Mouse (Mus musculus) ES-E14 (cell line): ENCODE results near the gene Scd3. TPM values are rescaled to one million over a fixed set of nuclear protein-coding genes. Genes with fewer than 3 reads are reported as not detected.

Source experiments
- DNase-seq: peaks from one replicate; pipeline ENCODE4 v3.0.0-alpha.2; 2013; ENCODE audit warnings: low read depth, low spot score
- H3K27ac ChIP-seq: 2 replicates; pipeline ENCODE4 v1.5.1; 2012; ENCODE audit warnings: low read depth, mild to moderate bottlenecking, low read length, moderate library complexity, mixed read lengths; ENCODE audit not compliant: poor library complexity, insufficient read depth, severe bottlenecking
- H3K36me3 ChIP-seq: 2 replicates; pipeline ENCODE4 v1.6.1; 2012; ENCODE audit warnings: mild to moderate bottlenecking, low read length, moderate library complexity, mixed read lengths; ENCODE audit not compliant: control insufficient read depth, poor library complexity, insufficient read depth, severe bottlenecking
- H3K4me1 ChIP-seq, 2 experiments: fragments of 150-350 bp in 1 of 2; sonication (generic) in 1 of 2; 2 replicates each; pipeline ENCODE4 v1.6.1; 2012; ENCODE audit warnings: low read length in 2 of 2, mild to moderate bottlenecking in 1 of 2, mixed read lengths in 1 of 2; ENCODE audit not compliant: control insufficient read depth in 2 of 2, insufficient read depth in 2 of 2, poor library complexity in 1 of 2
- H3K4me3 ChIP-seq, 2 experiments: fragments of 150-350 bp in 1 of 2; sonication (generic) in 1 of 2; 2 replicates each; pipeline ENCODE4 v1.5.1; 2012; ENCODE audit warnings: low read length in 2 of 2, low read depth in 1 of 2, mild to moderate bottlenecking in 1 of 2, mixed read lengths in 1 of 2; ENCODE audit not compliant: insufficient read depth in 1 of 2, poor library complexity in 1 of 2, severe bottlenecking in 1 of 2
- H3K9ac ChIP-seq: 2 replicates; pipeline ENCODE4 v1.6.1; 2012; ENCODE audit warnings: low read depth, mild to moderate bottlenecking, low read length, mixed read lengths; ENCODE audit not compliant: poor library complexity, insufficient read depth, severe bottlenecking
- H3K9me3 ChIP-seq: fragments of 150-350 bp; sonication (generic); 2 replicates; pipeline ENCODE4 v1.6.1; 2012; ENCODE audit warnings: low read depth, mild to moderate bottlenecking, low read length; ENCODE audit not compliant: control insufficient read depth, insufficient read depth
- CHD2 ChIP-seq: IDR thresholded peaks from 2 replicates; pipeline ENCODE4 v1.6.1; 2014; ENCODE audit warnings: mild to moderate bottlenecking, low read depth, low read length, inconsistent platforms
- HCFC1 ChIP-seq: IDR thresholded peaks from 2 replicates; pipeline ENCODE4 v1.6.1; 2012; ENCODE audit warnings: low read length, inconsistent platforms, borderline replicate concordance; ENCODE audit not compliant: insufficient read depth
- MAFK ChIP-seq: IDR thresholded peaks from 2 replicates; pipeline ENCODE4 v1.6.1; 2014; ENCODE audit warnings: mild to moderate bottlenecking, low read depth, low read length, inconsistent platforms; ENCODE audit not compliant: insufficient read depth
- ZC3H11A ChIP-seq: IDR thresholded peaks from 2 replicates; pipeline ENCODE4 v1.6.1; 2012; ENCODE audit warnings: low read depth, mild to moderate bottlenecking, inconsistent platforms, low read length, borderline replicate concordance
- ZNF384 ChIP-seq: IDR thresholded peaks from 2 replicates; pipeline ENCODE4 v1.6.1; 2012; ENCODE audit warnings: low read depth, low read length, inconsistent platforms
- in situ Hi-C, 2 experiments: fragments of 600-800 bp; cut with MboI; formaldehyde crosslinking; loops; one replicate each; pipeline ENCODE4 v1.15.1; 2025; ENCODE audit warnings: low sequenced_read_pairs in 2 of 2, inconsistent platforms in 1 of 2; ENCODE audit not compliant: unreplicated experiment in 2 of 2
- total RNA-seq: library from RNA; depleted of rRNA; stranded (reverse); fragments of 300-350 nt; gene quantifications from 2 replicates; pipeline ENCODE4 v1.2.3, GENCODE M21; 2012

Scd3 gene
- total RNA-seq, 1 experiment, result 2.5 TPM

GRCm38 (mm10) chr19:44238906-44239305 lies 35.8 kb downstream of the Scd3 start:
- DNase-seq, result no peak
- H3K27ac ChIP-seq, result no peak overlapping the region
- TF ChIP-seq MAFK (no peak), ZC3H11A (no peak)
- peaks cover 0 to 2% of the 10 kb centered on the region in 2 experiments; a peak in 1 of 4 replicates for H3K4me1 ChIP-seq
- in situ Hi-C loops, result no loop called here
- no peak overlapping the region for H3K9ac ChIP-seq
- no peak overlapping the region for H3K4me3 ChIP-seq
- H3K9me3 ChIP-seq, result no peaks in the 10 kb centered on the region
- no peaks in the 10 kb centered on the region for H3K36me3 ChIP-seq

GRCm38 (mm10) chr19:44245761-44246171 lies 42.7 kb downstream of the Scd3 start:
- no peak overlapping the region for H3K27ac ChIP-seq
- in situ Hi-C loops, result loop anchor here in 1 of 2 experiments (5.0 kb wide), 1 partner anchor 52 kb away; no protein-coding TSS in a partner anchor
- no peak for DNase-seq
- H3K4me1 ChIP-seq, result peaks cover 3 to 14% of the 10 kb centered on the region in 2 experiments; a peak in 3 of 4 replicates
- no peaks in the 10 kb centered on the region for H3K9me3 ChIP-seq
- no peak overlapping the region for H3K4me3 ChIP-seq
- no peak overlapping the region for H3K9ac ChIP-seq
- TF ChIP-seq ZC3H11A (peak; percentile 3; the same call in 1 of the 2 replicates), ZNF384 (no peak), MAFK (no peak), HCFC1 (no peak), CHD2 (no peak)
- no peaks in the 10 kb centered on the region for H3K36me3 ChIP-seq

- Histone ChIP-seq H3K4me3 (no peak overlapping the region), H3K9ac (no peak overlapping the region), H3K27ac (no peak overlapping the region), H3K4me1 (peaks cover 3 to 14% of the 10 kb centered on the region in 2 experiments; a peak in 3 of 4 replicates), H3K36me3 (no peaks in the 10 kb centered on the region), H3K9me3 (no peaks in the 10 kb centered on the region)
- DNase-seq, result no peak
- TF ChIP-seq ZNF384, result no peak
- no peak for TF ChIP-seq MAFK
- TF ChIP-seq CHD2, result no peak
- no peak for TF ChIP-seq HCFC1
- no peak for TF ChIP-seq ZC3H11A
- in situ Hi-C loops, result loop anchor here in 1 of 2 experiments (5.0 kb wide), 1 partner anchor 51 kb away; no protein-coding TSS in a partner anchor
Measured at GRCm38 (mm10) chr19:44246341-44246911, 43.4 kb downstream of the Scd3 start.

GRCm38 (mm10) chr19:44247281-44248080 lies 44.4 kb downstream of the Scd3 start:
- no peak for DNase-seq

More at GRCm38 (mm10) chr19:44247281-44248080, 44.4 kb downstream of the Scd3 start:
- peak overlapping the region; percentile 59 for H3K9ac ChIP-seq
- H3K9me3 ChIP-seq, result no peaks in the 10 kb centered on the region
- no peak for TF ChIP-seq MAFK
- TF ChIP-seq ZNF384, result no peak
- TF ChIP-seq HCFC1, result no peak
- no peak for TF ChIP-seq ZC3H11A
- no peak for TF ChIP-seq CHD2
- H3K27ac ChIP-seq, result peak overlapping the region; percentile 65
- H3K36me3 ChIP-seq, result no peaks in the 10 kb centered on the region
- H3K4me3 ChIP-seq, result peak overlapping the region; percentile 61 to 75
- in situ Hi-C loops, result loop anchor here in 1 of 2 experiments (5.0 kb wide), 1 partner anchor 50 kb away; no protein-coding TSS in a partner anchor
- peaks cover 3 to 16% of the 10 kb centered on the region in 2 experiments; a peak in 3 of 4 replicates for H3K4me1 ChIP-seq
